Mouse (Mus musculus) ES-E14 (cell line): ENCODE results near the gene Scamp4.

Source experiments
- CHD2 ChIP-seq: IDR thresholded peaks from 2 replicates; pipeline ENCODE4 v1.6.1; 2014; ENCODE audit warnings: mild to moderate bottlenecking, low read depth, low read length, inconsistent platforms
- HCFC1 ChIP-seq: IDR thresholded peaks from 2 replicates; pipeline ENCODE4 v1.6.1; 2012; ENCODE audit warnings: low read length, inconsistent platforms, borderline replicate concordance; ENCODE audit not compliant: insufficient read depth
- MAFK ChIP-seq: IDR thresholded peaks from 2 replicates; pipeline ENCODE4 v1.6.1; 2014; ENCODE audit warnings: mild to moderate bottlenecking, low read depth, low read length, inconsistent platforms; ENCODE audit not compliant: insufficient read depth
- ZC3H11A ChIP-seq: IDR thresholded peaks from 2 replicates; pipeline ENCODE4 v1.6.1; 2012; ENCODE audit warnings: low read depth, mild to moderate bottlenecking, inconsistent platforms, low read length, borderline replicate concordance
- ZNF384 ChIP-seq: IDR thresholded peaks from 2 replicates; pipeline ENCODE4 v1.6.1; 2012; ENCODE audit warnings: low read depth, low read length, inconsistent platforms

GRCm38 (mm10) chr10:80578911-80579310 lies 23.8 kb upstream of the Scamp4 start:
- TF ChIP-seq ZC3H11A (no peak), MAFK (no peak), HCFC1 (no peak), ZNF384 (no peak), CHD2 (no peak)
